Mouse (Mus musculus): Measurements from ENCODE around the gene Frmd6. TPM values are rescaled to one million over a fixed set of nuclear protein-coding genes. Genes with fewer than 3 reads are reported as not detected.

Frmd6 gene
- total RNA-seq, 2 experiments from 2014 or later = 47.7 to 62.4 TPM

- no peak overlapping the region for H3K4me3 ChIP-seq
- no peak overlapping the region for H3K27ac ChIP-seq
- no peak for TF ChIP-seq CTCF (IDR thresholded peaks at IDR 0.05)
- DNase-seq (ENCODE audit: extremely low spot score in 1 of 2, low spot score in 2 of 2) = no peak
- intact Hi-C loops (cut with DNase I) = no loop called here
Observed at GRCm38 (mm10) chr12:70863281-70863680, 38.0 kb downstream of the Frmd6 start.

- Histone ChIP-seq H3K27ac (peak overlapping the region; percentile 16; the same call in 1 of the 2 replicates), H3K4me3 (no peak overlapping the region)
- no peak for DNase-seq (ENCODE audit: extremely low spot score in 1 of 2, low spot score in 2 of 2)
- intact Hi-C loops (cut with DNase I) = loop anchor here (5.0 kb wide), 1 partner anchor 40 kb away; the partner anchor contains the start of gene Frmd6
- TF ChIP-seq CTCF (IDR thresholded peaks at IDR 0.05) = no peak
Observed at GRCm38 (mm10) chr12:70867780-70868179, 42.5 kb downstream of the Frmd6 start.

GRCm38 (mm10) chr12:70868190-70868987 is 43.1 kb downstream of the Frmd6 start:
- Histone ChIP-seq H3K27ac (peak overlapping the region; percentile 44; the same call in 1 of the 2 replicates), H3K4me3 (no peak overlapping the region)
- peak; percentile 10 for TF ChIP-seq CTCF (IDR thresholded peaks at IDR 0.05)
- no peak for DNase-seq (ENCODE audit: extremely low spot score in 1 of 2, low spot score in 2 of 2)
- intact Hi-C loops (cut with DNase I) = loop anchor here (5.0 kb wide), 1 partner anchor 41 kb away; the partner anchor contains the start of gene Frmd6

GRCm38 (mm10) chr12:70868988-70869291 is 43.6 kb downstream of the Frmd6 start:
- DNase-seq (ENCODE audit: extremely low spot score in 1 of 2, low spot score in 2 of 2) = no peak
- no peak overlapping the region for H3K27ac ChIP-seq
- intact Hi-C loops (cut with DNase I) = loop anchor here (5.0 kb wide), 1 partner anchor 42 kb away; the partner anchor contains the start of gene Frmd6
- no peak overlapping the region for H3K4me3 ChIP-seq
- TF ChIP-seq CTCF (IDR thresholded peaks at IDR 0.05) = no peak; the same call in 1 of the 2 replicates

- no peak for DNase-seq (ENCODE audit: extremely low spot score in 1 of 2, low spot score in 2 of 2)
- intact Hi-C loops (cut with DNase I) = no loop called here
- TF ChIP-seq CTCF (IDR thresholded peaks at IDR 0.05) = no peak
- Histone ChIP-seq H3K27ac (peak overlapping the region; percentile 41; the same call in 1 of the 2 replicates), H3K4me3 (no peak overlapping the region)
Observed at GRCm38 (mm10) chr12:70873544-70873943, 48.2 kb downstream of the Frmd6 start.

GRCm38 (mm10) chr12:70876270-70876998 is 51.1 kb downstream of the Frmd6 start:
- no peak overlapping the region for H3K4me3 ChIP-seq

GRCm38 (mm10) chr12:70877926-70878710 is 52.8 kb downstream of the Frmd6 start:
- H3K27ac ChIP-seq = peak overlapping the region; percentile 78
- intact Hi-C loops (cut with DNase I) = no loop called here
- H3K4me3 ChIP-seq = no peak overlapping the region
- no peak for TF ChIP-seq CTCF (IDR thresholded peaks at IDR 0.05)
- DNase-seq (ENCODE audit: extremely low spot score in 1 of 2, low spot score in 2 of 2) = no peak

More at GRCm38 (mm10) chr12:70876270-70876998, 51.1 kb downstream of the Frmd6 start:
- peak overlapping the region; percentile 78 for H3K27ac ChIP-seq
- no peak for DNase-seq (ENCODE audit: extremely low spot score in 1 of 2, low spot score in 2 of 2)
- intact Hi-C loops (cut with DNase I) = no loop called here
- TF ChIP-seq CTCF (IDR thresholded peaks at IDR 0.05) = no peak

GRCm38 (mm10) chr12:70880396-70880975 is 55.2 kb downstream of the Frmd6 start:
- TF ChIP-seq CTCF (IDR thresholded peaks at IDR 0.05) = no peak
- Histone ChIP-seq H3K4me3 (no peak overlapping the region), H3K27ac (peak overlapping the region; percentile 48)
- intact Hi-C loops (cut with DNase I) = loop anchor here (5.0 kb wide), 1 partner anchor 53 kb away; the partner anchor contains the start of gene Frmd6
- no peak for DNase-seq (ENCODE audit: extremely low spot score in 1 of 2, low spot score in 2 of 2)

GRCm38 (mm10) chr12:70881340-70881739 is 56.0 kb downstream of the Frmd6 start:
- H3K4me3 ChIP-seq = no peak overlapping the region
- peak overlapping the region; percentile 48 for H3K27ac ChIP-seq
- intact Hi-C loops (cut with DNase I) = loop anchor here (5.0 kb wide), 1 partner anchor 54 kb away; the partner anchor contains the start of gene Frmd6
- TF ChIP-seq CTCF (IDR thresholded peaks at IDR 0.05) = no peak
- no peak for DNase-seq (ENCODE audit: extremely low spot score in 1 of 2, low spot score in 2 of 2)

GRCm38 (mm10) chr12:70881854-70882253 is 56.5 kb downstream of the Frmd6 start:
- Histone ChIP-seq H3K4me3 (no peak overlapping the region), H3K27ac (peak overlapping the region; percentile 48)
- no peak for TF ChIP-seq CTCF (IDR thresholded peaks at IDR 0.05)
- peak; percentile 23 to 68 for DNase-seq (ENCODE audit: extremely low spot score in 1 of 2, low spot score in 2 of 2)
- intact Hi-C loops (cut with DNase I) = loop anchor here (5.0 kb wide), 1 partner anchor 55 kb away; the partner anchor contains the start of gene Frmd6

GRCm38 (mm10) chr12:70883141-70883540 is 57.8 kb downstream of the Frmd6 start:
- DNase-seq (ENCODE audit: extremely low spot score in 1 of 2, low spot score in 2 of 2) = no peak
- Histone ChIP-seq H3K4me3 (no peak overlapping the region), H3K27ac (no peak overlapping the region)
- intact Hi-C loops (cut with DNase I) = loop anchor here (5.0 kb wide), 1 partner anchor 56 kb away; the partner anchor contains the start of gene Frmd6
- TF ChIP-seq CTCF (IDR thresholded peaks at IDR 0.05) = no peak

Measured in left cerebral cortex, adult 2 months (tissue).